Mouse (Mus musculus): ENCODE data around the gene Dgcr6. TPM values are rescaled to one million over a fixed set of nuclear protein-coding genes. Genes with fewer than 3 reads are reported as not detected.

The Dgcr6 gene
- polyA plus RNA-seq, 1 experiment from 2014 or later, result 99.0 TPM

- Histone ChIP-seq H3K4me1 (ENCODE audit: control insufficient read depth, insufficient read depth, low read length) (no peaks in the 10 kb centered on the region), H3K4me2 (replicated peaks; ENCODE audit: low read depth, low read length) (no peak overlapping the region), H3K4me3 (ENCODE audit: low read length) (no peak overlapping the region), H3K27ac (ENCODE audit: low read depth, low read length) (no peak overlapping the region), H3K9ac (ENCODE audit: low read depth, low read length) (no peak overlapping the region), H3K27me3 (ENCODE audit: control insufficient read depth, insufficient read depth, low read length) (no peaks in the 10 kb centered on the region), H3K9me3 (ENCODE audit: control insufficient read depth, low read length) (no peaks in the 10 kb centered on the region), H3K36me3 (ENCODE audit: control insufficient read depth, insufficient read depth, low read length) (no peaks in the 10 kb centered on the region)
- no peak for ATAC-seq (ENCODE audit: low FRiP score, low TSS enrichment)
- 60% methylated on average over 4 of the region's 4 CpGs for WGBS
These were observed 18.4 kb upstream of the Dgcr6 start for GRCm38 (mm10) chr16:18034286-18034685.

DNA sequence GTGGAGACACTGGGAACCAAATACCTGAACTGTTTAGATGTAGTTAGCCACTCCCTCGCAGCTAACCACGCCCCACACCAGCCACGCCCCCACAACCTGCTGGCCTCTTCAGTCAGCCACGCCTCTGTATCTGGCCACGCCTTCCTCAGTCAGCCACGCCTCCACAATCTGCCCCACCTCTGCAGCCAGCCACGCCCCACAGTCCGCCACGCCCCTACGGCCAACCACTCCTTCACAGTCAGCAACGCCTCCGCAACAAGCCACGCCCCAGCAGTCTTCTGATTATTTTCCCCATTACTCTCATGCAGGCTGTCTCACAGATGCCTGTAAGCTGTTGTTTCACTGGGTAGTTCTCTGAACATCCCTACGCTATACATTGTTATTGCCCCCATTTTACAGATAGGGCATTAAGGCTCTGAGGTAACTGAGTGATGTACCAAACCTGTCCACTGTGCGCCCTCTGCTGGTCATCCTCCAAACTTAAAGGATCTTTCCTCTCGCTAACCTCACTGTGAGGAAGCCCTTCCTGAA, 16.2 kb upstream of the Dgcr6 start:
- Histone ChIP-seq H3K9me3 (ENCODE audit: control insufficient read depth, low read length) (no peaks in the 10 kb centered on the region), H3K9ac (ENCODE audit: low read depth, low read length) (no peak overlapping the region), H3K27me3 (ENCODE audit: control insufficient read depth, insufficient read depth, low read length) (no peaks in the 10 kb centered on the region), H3K36me3 (ENCODE audit: control insufficient read depth, insufficient read depth, low read length) (no peaks in the 10 kb centered on the region), H3K4me1 (ENCODE audit: control insufficient read depth, insufficient read depth, low read length) (no peaks in the 10 kb centered on the region), H3K4me3 (ENCODE audit: low read length) (no peak overlapping the region), H3K4me2 (replicated peaks; ENCODE audit: low read depth, low read length) (no peak overlapping the region), H3K27ac (ENCODE audit: low read depth, low read length) (no peak overlapping the region)
- peak; percentile 75 for ATAC-seq (ENCODE audit: low FRiP score, low TSS enrichment)
- 16% methylated on average over 16 of the region's 16 CpGs for WGBS

DNA sequence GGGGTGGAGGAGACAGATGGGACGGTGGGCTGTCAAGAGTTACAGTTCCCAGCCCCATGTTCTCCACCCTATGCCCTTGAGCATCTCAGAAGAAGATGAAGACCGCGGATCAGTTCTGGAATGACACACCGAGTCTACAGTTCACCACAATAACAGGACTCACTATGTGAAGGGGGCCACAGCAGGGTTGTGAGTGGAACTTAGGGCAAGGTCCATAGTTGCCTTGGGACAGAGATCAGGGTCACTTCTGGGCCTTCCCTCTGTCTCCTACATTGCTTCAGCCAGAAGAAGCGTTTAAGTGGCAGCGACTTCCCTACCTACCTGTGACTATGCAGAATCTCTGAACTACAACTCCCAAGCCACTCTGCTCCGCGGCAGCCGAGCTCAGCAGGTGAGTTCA, 15.6 kb upstream of the Dgcr6 start:
- Histone ChIP-seq H3K4me3 (ENCODE audit: low read length) (no peak overlapping the region), H3K4me2 (replicated peaks; ENCODE audit: low read depth, low read length) (no peak overlapping the region), H3K36me3 (ENCODE audit: control insufficient read depth, insufficient read depth, low read length) (no peaks in the 10 kb centered on the region), H3K9me3 (ENCODE audit: control insufficient read depth, low read length) (no peaks in the 10 kb centered on the region), H3K27me3 (ENCODE audit: control insufficient read depth, insufficient read depth, low read length) (no peaks in the 10 kb centered on the region), H3K9ac (ENCODE audit: low read depth, low read length) (no peak overlapping the region), H3K27ac (ENCODE audit: low read depth, low read length) (no peak overlapping the region), H3K4me1 (ENCODE audit: control insufficient read depth, insufficient read depth, low read length) (no peaks in the 10 kb centered on the region)
- 49% methylated on average over 9 of the region's 9 CpGs for WGBS
- ATAC-seq (ENCODE audit: low FRiP score, low TSS enrichment), result no peak

- Histone ChIP-seq H3K9ac (ENCODE audit: low read depth, low read length) (no peak overlapping the region), H3K4me3 (ENCODE audit: low read length) (no peak overlapping the region), H3K9me3 (ENCODE audit: control insufficient read depth, low read length) (no peaks in the 10 kb centered on the region), H3K27ac (ENCODE audit: low read depth, low read length) (no peak overlapping the region), H3K4me1 (ENCODE audit: control insufficient read depth, insufficient read depth, low read length) (no peaks in the 10 kb centered on the region), H3K4me2 (replicated peaks; ENCODE audit: low read depth, low read length) (no peak overlapping the region), H3K36me3 (ENCODE audit: control insufficient read depth, insufficient read depth, low read length) (no peaks in the 10 kb centered on the region), H3K27me3 (ENCODE audit: control insufficient read depth, insufficient read depth, low read length) (no peaks in the 10 kb centered on the region)
- WGBS, result 74% methylated on average over 10 of the region's 10 CpGs
- ATAC-seq (ENCODE audit: low FRiP score, low TSS enrichment), result no peak
These were observed 7.7 kb upstream of the Dgcr6 start for GRCm38 (mm10) chr16:18044991-18045390.

DNA sequence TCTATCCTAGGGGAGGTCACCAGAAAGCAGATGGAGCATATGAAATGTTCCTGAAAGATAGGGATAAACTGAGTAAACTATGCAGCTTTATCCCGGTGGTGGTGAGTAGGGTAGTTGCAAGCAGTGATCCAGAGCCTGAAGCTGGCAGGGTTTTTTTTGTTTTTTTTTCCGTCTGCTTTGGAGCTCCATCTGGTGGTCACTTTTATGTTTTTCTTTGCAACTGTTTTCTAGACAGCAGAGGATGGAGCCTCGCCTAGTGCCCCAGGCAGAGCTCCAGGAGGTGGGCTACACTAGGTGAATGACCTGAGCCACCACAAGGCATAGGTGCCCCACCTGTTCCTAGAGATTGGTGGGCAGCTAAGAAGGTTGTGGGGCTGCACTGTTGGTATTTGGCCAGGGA, 5.0 kb upstream of the Dgcr6 start:
- H3K27ac ChIP-seq (ENCODE audit: low read depth, low read length), result no peak overlapping the region
- WGBS, result 2% methylated on average over 3 of the region's 3 CpGs
- no peak overlapping the region for H3K4me2 ChIP-seq (replicated peaks; ENCODE audit: low read depth, low read length)
- H3K9ac ChIP-seq (ENCODE audit: low read depth, low read length), result no peak overlapping the region
- no peaks in the 10 kb centered on the region for H3K36me3 ChIP-seq (ENCODE audit: control insufficient read depth, insufficient read depth, low read length)
- ATAC-seq (ENCODE audit: low FRiP score, low TSS enrichment), result peak; percentile 67
- no peaks in the 10 kb centered on the region for H3K9me3 ChIP-seq (ENCODE audit: control insufficient read depth, low read length)
- no peaks in the 10 kb centered on the region for H3K4me1 ChIP-seq (ENCODE audit: control insufficient read depth, insufficient read depth, low read length)
- no peaks in the 10 kb centered on the region for H3K27me3 ChIP-seq (ENCODE audit: control insufficient read depth, insufficient read depth, low read length)
- no peak overlapping the region for H3K4me3 ChIP-seq (ENCODE audit: low read length)

- H3K4me2 ChIP-seq (replicated peaks; ENCODE audit: low read depth, low read length), result no peak overlapping the region
- no peak overlapping the region for H3K27ac ChIP-seq (ENCODE audit: low read depth, low read length)
- H3K9ac ChIP-seq (ENCODE audit: low read depth, low read length), result no peak overlapping the region
- no peaks in the 10 kb centered on the region for H3K4me1 ChIP-seq (ENCODE audit: control insufficient read depth, insufficient read depth, low read length)
- ATAC-seq (ENCODE audit: low FRiP score, low TSS enrichment), result no peak
- H3K4me3 ChIP-seq (ENCODE audit: low read length), result no peak overlapping the region
- H3K36me3 ChIP-seq (ENCODE audit: control insufficient read depth, insufficient read depth, low read length), result no peaks in the 10 kb centered on the region
- H3K27me3 ChIP-seq (ENCODE audit: control insufficient read depth, insufficient read depth, low read length), result no peaks in the 10 kb centered on the region
- WGBS, result 73% methylated on average over 8 of the region's 8 CpGs
- H3K9me3 ChIP-seq (ENCODE audit: control insufficient read depth, low read length), result no peaks in the 10 kb centered on the region
These were observed 4.6 kb upstream of the Dgcr6 start for GRCm38 (mm10) chr16:18048071-18048470.

GRCm38 (mm10) chr16:18052322-18052721, 338 bp upstream of the Dgcr6 start:
- Histone ChIP-seq H3K27me3 (ENCODE audit: control insufficient read depth, insufficient read depth, low read length) (no peaks in the 10 kb centered on the region), H3K4me3 (ENCODE audit: low read length) (no peak overlapping the region), H3K27ac (ENCODE audit: low read depth, low read length) (no peak overlapping the region), H3K4me2 (replicated peaks; ENCODE audit: low read depth, low read length) (no peak overlapping the region), H3K4me1 (ENCODE audit: control insufficient read depth, insufficient read depth, low read length) (no peaks in the 10 kb centered on the region), H3K36me3 (ENCODE audit: control insufficient read depth, insufficient read depth, low read length) (no peaks in the 10 kb centered on the region), H3K9me3 (ENCODE audit: control insufficient read depth, low read length) (no peaks in the 10 kb centered on the region), H3K9ac (ENCODE audit: low read depth, low read length) (no peak overlapping the region)
- peak; percentile 38 for ATAC-seq (ENCODE audit: low FRiP score, low TSS enrichment)
- WGBS, result 58% methylated on average over 7 of the region's 7 CpGs

GRCm38 (mm10) chr16:18056215-18056614, 3.6 kb downstream of the Dgcr6 start:
- H3K27ac ChIP-seq (ENCODE audit: low read depth, low read length), result no peak overlapping the region
- no peaks in the 10 kb centered on the region for H3K36me3 ChIP-seq (ENCODE audit: control insufficient read depth, insufficient read depth, low read length)
- H3K9me3 ChIP-seq (ENCODE audit: control insufficient read depth, low read length), result no peaks in the 10 kb centered on the region
- no peak overlapping the region for H3K4me3 ChIP-seq (ENCODE audit: low read length)
- no peaks in the 10 kb centered on the region for H3K4me1 ChIP-seq (ENCODE audit: control insufficient read depth, insufficient read depth, low read length)
- no peak overlapping the region for H3K4me2 ChIP-seq (replicated peaks; ENCODE audit: low read depth, low read length)
- H3K27me3 ChIP-seq (ENCODE audit: control insufficient read depth, insufficient read depth, low read length), result no peaks in the 10 kb centered on the region
- 67% methylated on average over 2 of the region's 2 CpGs for WGBS
- H3K9ac ChIP-seq (ENCODE audit: low read depth, low read length), result no peak overlapping the region
- ATAC-seq (ENCODE audit: low FRiP score, low TSS enrichment), result no peak

GRCm38 (mm10) chr16:18058331-18058731, 5.7 kb downstream of the Dgcr6 start:
- H3K9me3 ChIP-seq (ENCODE audit: control insufficient read depth, low read length), result no peaks in the 10 kb centered on the region
- H3K4me2 ChIP-seq (replicated peaks; ENCODE audit: low read depth, low read length), result no peak overlapping the region
- H3K27ac ChIP-seq (ENCODE audit: low read depth, low read length), result no peak overlapping the region
- H3K4me1 ChIP-seq (ENCODE audit: control insufficient read depth, insufficient read depth, low read length), result no peaks in the 10 kb centered on the region
- H3K36me3 ChIP-seq (ENCODE audit: control insufficient read depth, insufficient read depth, low read length), result no peaks in the 10 kb centered on the region
- no peaks in the 10 kb centered on the region for H3K27me3 ChIP-seq (ENCODE audit: control insufficient read depth, insufficient read depth, low read length)
- no peak overlapping the region for H3K4me3 ChIP-seq (ENCODE audit: low read length)
- H3K9ac ChIP-seq (ENCODE audit: low read depth, low read length), result no peak overlapping the region
- 81% methylated on average over 6 of the region's 6 CpGs for WGBS
- no peak for ATAC-seq (ENCODE audit: low FRiP score, low TSS enrichment)
